Mouse (Mus musculus): ENCODE measurements at regions not wholly inside any gene's neighbourhood (a gene's known extent, or its start where the extent isn't known, plus 50 kb on each side); places are given as distances from the start of the nearest gene placed in this dataset.

GRCm38 (mm10) chr13:39161980-39162379 is 201.3 kb upstream of the Slc35b3 start:
- DNase-seq (ENCODE audit: low read depth, low spot score): no peak

- peak; percentile 19 for DNase-seq (ENCODE audit: low read depth, low spot score)
Observed at GRCm38 (mm10) chr13:39127942-39128341, 167.3 kb upstream of the Slc35b3 start.

- peak; percentile 5 for DNase-seq (ENCODE audit: low read depth, low spot score)
Observed at GRCm38 (mm10) chr13:39092058-39092457, 131.4 kb upstream of the Slc35b3 start.

- DNase-seq (ENCODE audit: low read depth, low spot score): no peak
Observed at GRCm38 (mm10) chr13:39084544-39084943, 123.9 kb upstream of the Slc35b3 start.

GRCm38 (mm10) chr13:39074211-39074610 is 113.5 kb upstream of the Slc35b3 start:
- no peak for DNase-seq (ENCODE audit: low read depth, low spot score)

- no peak for DNase-seq (ENCODE audit: low read depth, low spot score)
Observed at GRCm38 (mm10) chr13:39032263-39032662, 71.6 kb upstream of the Slc35b3 start.

- no peak for DNase-seq (ENCODE audit: low read depth, low spot score)
Observed at GRCm38 (mm10) chr13:39020168-39020567, 59.5 kb upstream of the Slc35b3 start.

- peak; percentile 89 for DNase-seq (ENCODE audit: low read depth, low spot score)
Observed at GRCm38 (mm10) chr13:39011696-39012095, 51.0 kb upstream of the Slc35b3 start.

All from brain, adult 2 months (tissue).